Mouse (Mus musculus): ENCODE data around the gene Nptn. TPM values are rescaled to one million over a fixed set of nuclear protein-coding genes. Genes with fewer than 3 reads are reported as not detected.

The Nptn gene
- 156 and 161 TPM in 2 replicates for polyA plus RNA-seq (2015; fragmentation: Nextera tagmentation; extraction: Ambion mirVana)

- peak within 1 kb of the TSS; percentile 98 for H3K27ac ChIP-seq (replicated peaks)
- peak within 1 kb of the TSS; percentile 99 for H3K9ac ChIP-seq
- no peaks in the 10 kb centered on the region for H3K9me3 ChIP-seq
- H3K36me3 ChIP-seq = no peaks in the 10 kb centered on the region
- peaks cover 28% of the 10 kb centered on the region for H3K4me1 ChIP-seq (replicated peaks)
- H3K27me3 ChIP-seq = no peaks in the 10 kb centered on the region
- H3K4me2 ChIP-seq = peak within 1 kb of the TSS; percentile 76
- WGBS = under 1% methylated on average over 54 of the region's 56 CpGs
- peak; percentile 98 for ATAC-seq (ENCODE audit: low read depth)
- H3K4me3 ChIP-seq = peak within 1 kb of the TSS; percentile 92
Measured at GRCm38 (mm10) chr9:58581958-58582540, at the start of gene Nptn. Gene Nptn (plus strand): TSS chr9:58582240.

GRCm38 (mm10) chr9:58533322-58533721 lies 48.7 kb upstream of the Nptn start:
- H3K4me1 ChIP-seq (replicated peaks) = no peaks in the 10 kb centered on the region
- ATAC-seq (ENCODE audit: low read depth) = no peak
- H3K27me3 ChIP-seq = no peaks in the 10 kb centered on the region
- peaks cover 72% of the 10 kb centered on the region for H3K36me3 ChIP-seq
- no peak overlapping the region for H3K9ac ChIP-seq
- no peak overlapping the region for H3K4me3 ChIP-seq
- H3K27ac ChIP-seq (replicated peaks) = no peak overlapping the region
- H3K4me2 ChIP-seq = no peak overlapping the region
- WGBS = 91% methylated on average over 6 of the region's 6 CpGs
- no peaks in the 10 kb centered on the region for H3K9me3 ChIP-seq

DNA sequence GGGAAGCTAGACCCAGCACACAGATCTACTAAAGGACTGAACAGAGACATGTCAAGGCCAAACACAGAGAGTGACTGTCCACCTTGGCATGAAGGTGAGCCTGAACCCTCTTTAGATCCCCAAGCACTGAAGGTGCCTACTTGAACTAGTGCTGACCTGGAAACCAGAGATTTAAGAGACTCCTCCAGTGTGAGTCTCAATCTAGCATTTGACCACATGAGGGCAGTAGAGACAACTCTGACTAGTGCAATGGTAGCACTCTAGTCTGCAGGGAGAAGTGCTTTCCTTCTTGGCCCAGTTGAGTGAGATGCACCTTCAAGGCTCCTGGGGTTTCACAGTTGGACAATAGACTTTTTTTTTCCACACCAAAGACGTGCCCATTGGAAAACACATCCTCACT lies 47.3 kb upstream of the Nptn start:
- H3K4me3 ChIP-seq = no peak overlapping the region
- H3K27me3 ChIP-seq = no peaks in the 10 kb centered on the region
- no peak overlapping the region for H3K27ac ChIP-seq (replicated peaks)
- no peak overlapping the region for H3K4me2 ChIP-seq
- H3K4me1 ChIP-seq (replicated peaks) = no peaks in the 10 kb centered on the region
- peaks cover 65% of the 10 kb centered on the region for H3K36me3 ChIP-seq
- WGBS = 44% methylated on average over 1 of the region's 1 CpGs
- ATAC-seq (ENCODE audit: low read depth) = peak; percentile 60; the same call in 1 of the 2 replicates
- no peak overlapping the region for H3K9ac ChIP-seq
- H3K9me3 ChIP-seq = no peaks in the 10 kb centered on the region

DNA sequence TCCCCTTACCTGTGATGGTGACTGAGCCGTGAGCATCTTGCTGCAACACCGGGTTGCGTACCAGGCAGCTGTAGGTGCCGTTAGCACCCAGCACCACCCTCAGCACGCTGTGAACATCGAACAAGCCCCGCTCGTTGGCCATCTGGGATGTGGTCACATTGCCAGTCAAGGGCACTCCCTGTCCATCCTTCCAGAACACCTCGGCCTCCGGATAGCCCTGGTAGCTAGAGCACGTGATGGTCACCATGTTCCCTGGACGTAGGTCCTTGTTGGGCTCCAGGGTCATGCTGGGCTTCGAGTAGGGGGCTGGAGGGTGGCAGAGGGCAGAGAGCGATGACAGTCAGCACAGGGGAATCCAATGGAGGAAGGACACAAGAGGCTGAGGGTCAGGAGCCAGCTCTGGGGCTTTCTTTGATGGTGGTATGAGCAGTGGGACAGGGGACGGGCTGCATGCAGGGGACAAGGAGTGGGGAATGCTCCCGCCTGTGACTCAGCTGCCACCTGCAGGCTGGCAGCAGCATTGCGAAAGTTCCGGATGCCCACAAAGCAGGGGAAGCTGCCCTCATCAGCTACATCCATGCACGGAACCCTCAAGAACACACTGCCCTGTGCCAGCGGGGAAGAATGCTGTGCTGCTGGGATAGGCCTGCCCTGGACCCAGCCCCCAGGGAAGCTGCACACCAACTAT lies 46.4 kb upstream of the Nptn start:
- H3K4me2 ChIP-seq = no peak overlapping the region
- H3K27me3 ChIP-seq = no peaks in the 10 kb centered on the region
- no peak overlapping the region for H3K27ac ChIP-seq (replicated peaks)
- H3K9me3 ChIP-seq = no peaks in the 10 kb centered on the region
- peaks cover 58% of the 10 kb centered on the region for H3K36me3 ChIP-seq
- no peaks in the 10 kb centered on the region for H3K4me1 ChIP-seq (replicated peaks)
- 76% methylated on average over 20 of the region's 20 CpGs for WGBS
- no peak overlapping the region for H3K4me3 ChIP-seq
- H3K9ac ChIP-seq = no peak overlapping the region
- peak; percentile 62 for ATAC-seq (ENCODE audit: low read depth)

GRCm38 (mm10) chr9:58537774-58538173 lies 44.3 kb upstream of the Nptn start:
- Histone ChIP-seq H3K4me3 (no peak overlapping the region), H3K4me2 (no peak overlapping the region), H3K27ac (replicated peaks) (no peak overlapping the region), H3K27me3 (no peaks in the 10 kb centered on the region), H3K4me1 (replicated peaks) (peaks cover 13% of the 10 kb centered on the region), H3K9ac (no peak overlapping the region), H3K9me3 (no peaks in the 10 kb centered on the region), H3K36me3 (peaks cover 50% of the 10 kb centered on the region)
- 77% methylated on average over 3 of the region's 3 CpGs for WGBS
- ATAC-seq (ENCODE audit: low read depth) = no peak

DNA sequence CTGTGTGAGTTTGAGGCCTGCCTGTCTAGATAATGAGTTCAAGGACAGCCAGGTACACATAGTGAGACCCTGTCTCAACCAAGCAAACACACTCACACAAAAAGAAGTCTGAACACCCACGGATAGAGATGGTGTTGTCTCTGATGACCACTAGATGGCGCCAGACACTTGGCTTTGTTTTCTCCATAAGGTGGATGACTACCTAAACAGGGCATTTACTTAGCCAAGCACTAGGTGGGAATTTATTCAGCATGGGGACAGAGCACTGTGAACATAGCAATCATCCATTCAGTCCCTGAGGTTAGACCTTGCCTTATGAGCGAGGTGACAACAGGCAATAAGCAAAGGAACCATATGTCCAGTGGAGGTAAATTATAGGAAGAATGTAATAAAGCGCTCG lies 42.2 kb upstream of the Nptn start:
- Histone ChIP-seq H3K9ac (no peak overlapping the region), H3K4me1 (replicated peaks) (peaks cover 14% of the 10 kb centered on the region), H3K4me3 (no peak overlapping the region), H3K27ac (replicated peaks) (no peak overlapping the region), H3K36me3 (peaks cover 36% of the 10 kb centered on the region), H3K4me2 (no peak overlapping the region), H3K9me3 (no peaks in the 10 kb centered on the region), H3K27me3 (no peaks in the 10 kb centered on the region)
- no peak for ATAC-seq (ENCODE audit: low read depth)
- 48% methylated on average over 5 of the region's 5 CpGs for WGBS

DNA sequence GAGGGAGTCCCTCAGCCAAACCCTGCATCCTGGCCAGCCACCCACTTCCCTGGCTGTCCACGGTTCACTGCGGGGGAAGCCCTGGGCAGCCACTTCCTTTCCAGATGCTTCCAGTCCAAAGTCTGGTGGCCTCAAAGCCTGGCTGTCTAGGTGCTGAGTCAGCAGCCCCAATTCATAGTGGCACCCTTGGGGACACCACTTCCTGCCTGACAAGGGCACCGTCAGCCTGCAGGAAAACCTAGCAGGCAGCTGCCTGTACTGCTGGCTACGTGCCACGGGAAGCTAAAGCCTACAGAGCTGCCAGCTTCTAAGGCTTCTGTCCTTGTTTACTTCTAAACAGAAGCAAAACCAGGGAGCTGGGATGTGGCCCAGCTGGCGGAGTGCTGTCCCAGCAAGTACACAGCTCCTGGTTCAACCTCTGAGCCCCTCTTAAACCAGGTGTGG lies 40.1 kb upstream of the Nptn start:
- WGBS = 46% methylated on average over 6 of the region's 6 CpGs
- no peaks in the 10 kb centered on the region for H3K27me3 ChIP-seq
- no peak overlapping the region for H3K4me3 ChIP-seq
- H3K27ac ChIP-seq (replicated peaks) = peak overlapping the region; percentile 67
- no peak overlapping the region for H3K4me2 ChIP-seq
- peak; percentile 45 for ATAC-seq (ENCODE audit: low read depth)
- H3K9ac ChIP-seq = peak overlapping the region; percentile 35
- H3K9me3 ChIP-seq = no peaks in the 10 kb centered on the region
- peaks cover 21% of the 10 kb centered on the region for H3K36me3 ChIP-seq
- peaks cover 29% of the 10 kb centered on the region for H3K4me1 ChIP-seq (replicated peaks)

- Histone ChIP-seq H3K27ac (replicated peaks) (no peak overlapping the region), H3K4me2 (peak overlapping the region; percentile 32), H3K4me3 (peak overlapping the region; percentile 16; the same call in 1 of the 2 replicates), H3K9me3 (no peaks in the 10 kb centered on the region), H3K4me1 (replicated peaks) (peaks cover 55% of the 10 kb centered on the region), H3K36me3 (no peaks in the 10 kb centered on the region), H3K27me3 (no peaks in the 10 kb centered on the region), H3K9ac (peak overlapping the region; percentile 44)
- WGBS = 49% methylated on average over 4 of the region's 4 CpGs
- ATAC-seq (ENCODE audit: low read depth) = no peak
Measured at GRCm38 (mm10) chr9:58544879-58545324, 37.1 kb upstream of the Nptn start.

GRCm38 (mm10) chr9:58545428-58545827 lies 36.6 kb upstream of the Nptn start:
- H3K27me3 ChIP-seq = no peaks in the 10 kb centered on the region
- H3K36me3 ChIP-seq = no peaks in the 10 kb centered on the region
- ATAC-seq (ENCODE audit: low read depth) = no peak
- H3K4me3 ChIP-seq = no peak overlapping the region
- peaks cover 56% of the 10 kb centered on the region for H3K4me1 ChIP-seq (replicated peaks)
- no peak overlapping the region for H3K27ac ChIP-seq (replicated peaks)
- peak overlapping the region; percentile 44 for H3K9ac ChIP-seq
- no peaks in the 10 kb centered on the region for H3K9me3 ChIP-seq
- WGBS = 78% methylated on average over 6 of the region's 6 CpGs
- H3K4me2 ChIP-seq = no peak overlapping the region; the same call in 1 of the 2 replicates

DNA sequence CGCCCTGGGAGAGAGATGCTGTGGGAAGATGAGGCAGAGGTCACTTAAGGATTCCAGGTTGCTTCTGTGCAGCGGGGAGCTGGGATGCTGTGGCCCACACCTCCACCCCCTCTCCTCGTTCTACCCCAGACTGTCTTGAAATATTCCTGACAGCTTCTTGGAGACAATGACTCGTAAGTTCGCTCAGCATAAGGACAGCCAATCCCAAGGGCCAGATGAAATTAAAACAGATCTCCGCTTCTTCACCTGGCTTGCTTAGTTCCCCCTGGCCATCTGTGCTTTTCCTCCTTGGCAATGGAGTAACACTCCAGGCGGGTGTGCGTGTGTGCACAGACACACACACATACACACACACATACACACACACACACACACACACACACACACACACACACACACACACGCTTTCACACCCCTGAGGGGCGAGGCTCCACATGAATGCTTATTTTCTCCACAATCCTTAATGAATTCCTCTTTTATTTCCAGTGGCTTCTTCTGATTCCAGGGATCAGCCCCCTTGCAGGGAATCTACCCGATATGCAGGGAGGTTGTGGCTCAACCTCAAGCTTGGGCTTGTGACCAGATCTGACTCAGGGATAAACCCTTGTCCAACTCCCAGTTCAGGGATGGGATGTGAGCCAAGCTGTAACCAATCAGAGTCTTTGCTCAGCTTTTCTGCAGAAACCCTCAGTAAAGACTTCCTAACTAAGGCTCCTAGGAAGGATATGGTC lies 35.2 kb upstream of the Nptn start:
- Histone ChIP-seq H3K9ac (peak overlapping the region; percentile 34; the same call in 1 of the 2 replicates), H3K4me2 (no peak overlapping the region), H3K27me3 (no peaks in the 10 kb centered on the region), H3K36me3 (no peaks in the 10 kb centered on the region), H3K4me1 (replicated peaks) (peaks cover 53% of the 10 kb centered on the region), H3K9me3 (no peaks in the 10 kb centered on the region), H3K4me3 (no peak overlapping the region), H3K27ac (replicated peaks) (no peak overlapping the region; the same call in 1 of the 2 replicates)
- WGBS = 67% methylated on average over 11 of the region's 11 CpGs
- no peak for ATAC-seq (ENCODE audit: low read depth)

GRCm38 (mm10) chr9:58548897-58549296 lies 33.1 kb upstream of the Nptn start:
- Histone ChIP-seq H3K4me2 (no peak overlapping the region), H3K4me3 (no peak overlapping the region), H3K9me3 (no peaks in the 10 kb centered on the region), H3K27ac (replicated peaks) (no peak overlapping the region), H3K36me3 (no peaks in the 10 kb centered on the region), H3K4me1 (replicated peaks) (peaks cover 66% of the 10 kb centered on the region), H3K27me3 (no peaks in the 10 kb centered on the region), H3K9ac (no peak overlapping the region)
- WGBS = 42% methylated on average over 4 of the region's 4 CpGs
- no peak for ATAC-seq (ENCODE audit: low read depth)

GRCm38 (mm10) chr9:58549694-58550093 lies 32.3 kb upstream of the Nptn start:
- H3K4me2 ChIP-seq = no peak overlapping the region
- ATAC-seq (ENCODE audit: low read depth) = no peak
- no peak overlapping the region for H3K9ac ChIP-seq
- WGBS = 86% methylated on average over 3 of the region's 3 CpGs
- no peaks in the 10 kb centered on the region for H3K36me3 ChIP-seq
- H3K9me3 ChIP-seq = no peaks in the 10 kb centered on the region
- no peaks in the 10 kb centered on the region for H3K27me3 ChIP-seq
- H3K4me1 ChIP-seq (replicated peaks) = peaks cover 72% of the 10 kb centered on the region
- H3K4me3 ChIP-seq = no peak overlapping the region
- H3K27ac ChIP-seq (replicated peaks) = no peak overlapping the region

Measured in neural tube, embryonic 13.5 days (tissue).